Mouse (Mus musculus): ENCODE measurements around the gene Dnali1.

The Dnali1 gene

DNA sequence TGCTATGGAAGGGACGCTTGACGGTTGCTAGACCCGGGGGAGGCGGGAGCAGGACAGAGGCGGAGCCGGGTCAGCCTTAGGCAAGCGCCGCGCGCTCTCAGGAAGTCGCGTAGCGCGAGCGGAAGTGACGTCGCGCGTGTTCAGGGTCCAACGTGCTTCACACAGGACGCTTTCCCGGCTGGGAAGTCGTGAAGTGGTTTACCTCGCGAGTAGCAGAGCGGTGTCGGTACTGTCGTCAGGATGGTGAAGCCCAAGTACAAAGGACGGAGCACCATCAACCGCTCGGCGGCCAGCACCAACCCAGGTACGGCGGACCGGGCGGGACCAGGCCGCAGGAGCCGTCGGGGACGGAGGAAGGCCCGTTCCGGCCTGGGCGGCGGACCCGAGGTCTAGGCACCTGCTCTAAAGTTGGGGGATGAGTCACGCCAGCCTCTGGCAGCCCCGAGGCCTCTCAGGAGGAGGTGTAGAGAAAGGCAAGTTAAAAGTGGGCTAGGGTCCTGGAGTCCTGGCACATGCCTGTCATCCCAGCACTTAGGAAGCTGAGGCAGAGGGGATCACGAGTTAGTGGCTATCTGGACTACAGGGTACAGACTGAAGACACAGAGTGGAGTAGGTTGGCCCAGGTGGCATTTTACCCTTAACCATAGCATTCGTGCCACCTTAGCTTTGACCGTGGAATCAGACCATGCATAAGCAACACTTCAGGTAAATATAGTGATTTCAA lies 35.5 kb downstream of the Dnali1 start:
- peak; percentile 94 for DNase-seq

- DNase-seq: no peak
Observed at GRCm38 (mm10) chr4:125020780-125021538, 44.5 kb downstream of the Dnali1 start.

DNA sequence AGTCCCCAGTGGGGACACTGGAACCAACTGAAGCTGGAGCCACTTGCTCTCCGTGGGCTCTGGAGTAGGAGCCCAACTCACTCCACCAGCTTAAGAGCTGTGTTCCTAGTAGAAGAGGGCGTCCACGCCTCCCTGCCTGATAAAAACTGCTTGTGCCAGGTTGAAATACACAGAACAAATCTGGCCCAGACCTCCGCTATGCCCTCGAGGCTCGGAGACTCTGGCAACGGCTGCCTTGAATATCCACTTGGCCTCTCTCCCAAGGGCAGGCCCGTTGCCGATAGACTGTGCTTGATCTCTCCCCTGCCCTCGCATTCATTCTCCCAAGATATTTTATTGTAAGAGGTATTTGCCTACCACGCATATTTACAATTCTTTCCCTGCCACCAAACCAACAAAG lies 48.1 kb downstream of the Dnali1 start:
- DNase-seq: no peak

DNA sequence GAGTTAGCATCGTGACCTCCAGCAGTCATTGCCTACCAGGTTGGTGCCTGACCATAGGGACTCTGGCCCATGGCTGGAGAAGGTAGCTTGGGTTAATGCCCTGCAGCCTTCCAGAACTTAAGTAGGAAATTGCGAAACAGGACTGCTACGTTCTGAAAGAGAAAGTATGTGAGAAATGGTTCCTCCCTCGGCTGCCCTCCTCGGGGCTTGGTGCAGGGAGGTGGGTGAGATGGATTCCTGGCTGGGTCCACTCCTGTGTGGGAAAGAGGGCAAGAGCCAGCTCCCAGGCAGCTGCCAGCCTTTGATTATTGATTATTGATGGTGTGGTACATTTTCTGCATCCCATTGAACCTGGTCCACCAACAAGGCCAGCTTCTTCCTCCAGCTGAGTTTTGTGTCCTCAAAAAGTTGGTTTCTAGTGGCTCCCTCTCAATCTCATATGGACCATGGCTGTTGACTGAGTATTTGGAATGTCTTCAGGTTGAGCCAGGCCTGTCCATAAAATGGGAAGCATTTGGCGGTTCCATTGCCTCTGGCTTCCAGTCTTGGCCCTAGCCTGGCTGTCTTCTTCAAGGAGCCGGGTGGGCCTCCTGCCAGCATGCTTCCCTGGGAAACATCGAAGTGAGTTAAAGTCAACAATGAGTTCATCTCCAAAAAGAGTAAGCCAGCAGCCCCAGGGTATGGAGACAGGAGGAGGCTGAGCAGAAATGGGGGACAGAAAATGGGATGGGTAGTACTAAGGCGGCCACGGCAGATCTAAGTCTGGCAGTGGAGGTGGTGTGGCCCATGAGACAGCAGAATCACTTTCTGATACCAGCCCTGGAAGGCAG lies 49.5 kb downstream of the Dnali1 start, which contains the start of gene Gnl2:
TSS of gene Gnl2 (plus strand) at position 780 of the 830 bp plus-strand sequence.
- DNase-seq: no peak

DNA sequence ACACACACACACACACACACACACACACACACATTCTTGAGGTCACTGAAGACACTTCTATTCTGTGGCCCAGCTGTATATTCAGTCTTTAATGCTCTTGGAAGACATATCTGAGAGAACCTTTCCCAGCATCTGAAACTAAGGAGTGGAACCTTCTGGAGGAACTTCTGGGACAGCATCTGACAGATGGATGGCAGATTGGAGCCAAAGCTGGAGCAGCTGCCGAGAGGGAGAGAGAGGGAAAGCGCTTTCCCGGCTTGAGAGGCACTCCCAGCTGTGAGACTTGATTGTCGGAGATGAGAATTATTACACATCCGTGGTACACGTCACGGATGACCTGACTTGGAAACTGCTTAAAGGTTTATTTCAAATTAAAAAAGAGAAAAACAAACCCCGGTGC lies 56.8 kb downstream of the Dnali1 start:
- no peak for DNase-seq

- no peak for DNase-seq
Observed at GRCm38 (mm10) chr4:125008220-125008619, 57.3 kb downstream of the Dnali1 start.

DNA sequence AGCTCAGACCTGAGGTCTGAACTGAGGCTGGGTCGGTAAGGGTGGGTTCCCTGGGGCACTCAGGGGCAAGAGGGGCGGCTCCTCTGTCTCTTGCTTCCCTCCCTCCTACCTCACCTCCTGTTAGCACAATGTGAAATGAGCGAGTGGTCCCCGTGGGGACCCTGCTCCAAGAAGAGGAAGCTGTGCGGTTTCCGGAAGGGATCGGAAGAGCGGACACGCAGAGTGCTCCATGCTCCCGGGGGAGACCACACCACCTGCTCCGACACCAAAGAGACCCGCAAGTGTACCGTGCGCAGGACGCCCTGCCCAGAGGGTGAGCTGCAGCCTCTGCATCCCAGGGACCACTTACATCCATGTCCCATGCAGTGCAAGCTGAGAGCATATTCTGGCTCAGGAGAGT lies 58.0 kb downstream of the Dnali1 start:
- DNase-seq: no peak
